Mouse (Mus musculus): ENCODE measurements around the gene Wdr24. TPM values are rescaled to one million over a fixed set of nuclear protein-coding genes. Genes with fewer than 3 reads are reported as not detected.

The Wdr24 gene
- total RNA-seq (2021): 10 to 100 TPM; 15.7 to 20.2 TPM
- long read RNA-seq, experiment 1, transcript Wdr24-201 (9 exons, 3,099 nt): major isoform, 14 of 20 reads
- long read RNA-seq, experiment 1, partial matches to known transcripts: 1 of 20 reads
- long read RNA-seq, experiment 1, other reads (novel, unspliced or antisense): 3 of 20 reads
- long read RNA-seq, experiment 2, transcript Wdr24-201 (9 exons, 3,099 nt): major isoform, 44 of 59 reads
- long read RNA-seq, experiment 2, transcript Wdr24-203 (8 exons, 3,139 nt): minor isoform, 5 of 59 reads
- long read RNA-seq, experiment 2, partial matches to known transcripts: 4 of 59 reads
- long read RNA-seq, experiment 2, other reads (novel, unspliced or antisense): 6 of 59 reads

- DNase-seq (ENCODE audit: low spot score in 2 of 2): peak in 1 of 2 experiments; percentile 66
Observed at GRCm38 (mm10) chr17:25823452-25823851, at the start of gene Wdr24. Gene Wdr24 (plus strand): TSS chr17:25823627.

- no peak for DNase-seq (ENCODE audit: low spot score in 2 of 2)
Observed at GRCm38 (mm10) chr17:25775318-25776062, 47.9 kb upstream of the Wdr24 start.

DNA sequence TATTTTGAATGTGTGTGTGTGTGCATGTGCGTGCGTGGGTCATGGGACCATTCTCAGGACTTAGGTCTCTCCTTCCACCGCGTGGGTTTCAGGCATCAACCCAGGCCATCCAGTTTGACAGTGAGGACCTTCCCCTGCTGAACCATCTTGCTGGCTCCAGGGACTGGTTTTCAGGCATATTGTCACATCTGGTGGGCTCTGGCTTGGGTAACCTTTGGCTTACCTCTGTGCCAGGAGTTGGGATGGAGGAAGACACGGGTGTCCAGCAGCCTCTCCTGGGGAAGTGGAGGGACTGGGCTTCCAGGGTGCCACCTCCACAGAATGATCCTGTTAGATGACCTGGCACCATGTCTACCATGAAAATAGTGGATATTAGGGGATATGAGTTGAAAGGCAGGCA lies 45.5 kb upstream of the Wdr24 start:
- DNase-seq (ENCODE audit: low spot score in 2 of 2): no peak

- no peak for DNase-seq (ENCODE audit: low spot score in 2 of 2)
Observed at GRCm38 (mm10) chr17:25781339-25781738, 42.1 kb upstream of the Wdr24 start.

- DNase-seq (ENCODE audit: low spot score in 2 of 2): no peak
Observed at GRCm38 (mm10) chr17:25783086-25783485, 40.3 kb upstream of the Wdr24 start.

DNA sequence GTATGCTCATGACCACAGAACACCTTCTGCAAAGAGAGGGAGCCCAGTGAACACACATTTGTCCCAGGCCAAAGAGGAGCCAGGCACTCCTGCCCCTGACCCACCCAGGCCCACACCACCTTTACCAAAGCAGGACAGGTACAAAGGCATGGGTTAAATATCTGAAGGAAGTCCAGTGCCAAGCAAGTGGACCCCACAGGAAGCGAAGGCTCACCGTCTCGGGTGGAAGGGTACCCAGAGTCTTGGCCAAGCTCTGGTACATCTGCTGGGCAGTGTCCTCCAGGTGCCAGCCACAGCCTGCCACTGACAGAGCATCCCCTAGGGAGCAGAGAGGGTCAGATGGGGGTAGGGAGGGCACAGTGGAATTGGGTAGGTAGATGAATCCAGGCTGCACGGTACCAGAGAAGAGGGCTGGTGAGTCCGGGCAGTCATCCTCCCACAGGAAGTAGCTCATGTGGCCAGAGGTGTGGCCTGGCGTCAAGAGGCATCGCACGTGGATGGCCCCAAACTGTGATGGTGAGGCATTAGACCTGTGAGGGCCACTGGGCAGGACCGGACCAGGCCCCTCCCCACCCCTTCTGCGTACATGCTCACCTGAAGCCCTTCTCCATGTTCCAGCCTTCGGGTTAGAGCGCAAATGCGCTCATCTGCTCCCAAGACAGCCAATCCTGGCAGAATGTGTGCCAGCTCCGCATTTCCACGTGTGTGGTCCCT lies 39.4 kb upstream of the Wdr24 start:
- DNase-seq (ENCODE audit: low spot score in 2 of 2): no peak

DNA sequence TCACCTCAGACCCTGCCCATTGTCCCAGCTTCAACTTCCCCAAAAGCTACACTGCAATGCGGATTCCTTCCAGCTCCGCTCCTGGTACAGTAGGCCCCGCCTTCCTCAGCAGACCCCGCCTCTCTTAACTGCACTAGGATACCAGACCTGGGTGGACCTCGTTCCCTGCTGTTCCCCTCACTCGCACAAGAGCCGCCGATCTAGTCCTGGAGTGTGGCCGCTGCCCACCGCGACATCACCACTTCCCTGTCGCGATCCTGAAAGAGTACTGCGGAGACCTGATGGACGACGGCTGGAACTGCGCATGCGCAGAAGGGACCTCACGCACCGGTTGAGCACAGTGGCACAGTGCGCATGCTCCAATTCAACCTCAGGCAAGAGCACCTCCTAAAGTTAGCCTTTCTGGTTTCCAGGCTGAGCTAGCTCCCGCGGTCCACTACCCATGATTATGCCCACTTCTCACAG lies 38.1 kb upstream of the Wdr24 start, which contains the start of gene Haghl:
Haghl (minus strand) TSS at position 393 of the 465 bp plus-strand sequence.
- peak; percentile 92 for DNase-seq (ENCODE audit: low spot score in 2 of 2)

GRCm38 (mm10) chr17:25786280-25786679 lies 37.1 kb upstream of the Wdr24 start, which contains the start of gene Ccdc78:
Gene Ccdc78 (plus strand): TSS chr17:25786580.
- DNase-seq (ENCODE audit: low spot score in 2 of 2): no peak

GRCm38 (mm10) chr17:25786781-25787504 lies 36.5 kb upstream of the Wdr24 start:
- DNase-seq (ENCODE audit: low spot score in 2 of 2): no peak

DNA sequence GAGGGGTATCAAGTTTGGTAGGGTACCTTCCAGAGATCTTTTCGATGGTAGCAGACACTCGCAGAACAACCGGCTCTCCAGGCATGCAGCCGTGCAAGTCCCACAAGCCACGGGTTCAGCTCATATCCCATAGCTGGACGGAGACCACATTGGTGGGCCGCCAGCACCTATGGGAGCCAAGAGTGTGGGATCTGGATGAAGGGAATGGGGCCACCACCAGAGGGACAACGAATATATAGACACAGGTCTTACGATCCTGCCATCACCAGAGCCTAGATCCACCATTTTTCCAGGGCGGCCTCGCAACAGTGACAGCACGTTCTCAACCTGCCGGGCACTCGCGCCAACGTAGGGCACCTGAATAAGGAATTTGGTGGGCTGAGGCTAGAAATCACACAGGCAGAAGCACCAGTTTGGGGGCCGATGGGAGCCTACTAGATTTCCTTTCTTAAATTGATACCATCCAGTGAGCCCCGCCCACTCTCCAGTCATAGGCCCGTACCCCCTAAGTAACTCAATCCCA lies 32.0 kb upstream of the Wdr24 start:
- no peak for DNase-seq (ENCODE audit: low spot score in 2 of 2)

GRCm38 (mm10) chr17:25791843-25792527 lies 31.4 kb upstream of the Wdr24 start:
- peak; percentile 81 to 85 for DNase-seq (ENCODE audit: low spot score in 2 of 2)

- peak; percentile 57 to 61 for DNase-seq (ENCODE audit: low spot score in 2 of 2)
Observed at GRCm38 (mm10) chr17:25792615-25793014, 30.8 kb upstream of the Wdr24 start, which contains the start of gene Fam173a. Gene Fam173a (minus strand): TSS chr17:25792901.

- DNase-seq (ENCODE audit: low spot score in 2 of 2): no peak
Observed at GRCm38 (mm10) chr17:25794197-25794596, 29.2 kb upstream of the Wdr24 start.

- no peak for DNase-seq (ENCODE audit: low spot score in 2 of 2)
Observed at GRCm38 (mm10) chr17:25794998-25795397, 28.4 kb upstream of the Wdr24 start.

GRCm38 (mm10) chr17:25795609-25796092 lies 27.8 kb upstream of the Wdr24 start, which contains the start of gene AC134908.4:
Gene AC134908.4 (minus strand): TSS chr17:25795659.
- no peak for DNase-seq (ENCODE audit: low spot score in 2 of 2)

GRCm38 (mm10) chr17:25796211-25796771 lies 27.1 kb upstream of the Wdr24 start:
- peak in 1 of 2 experiments; percentile 38 for DNase-seq (ENCODE audit: low spot score in 2 of 2)

DNA sequence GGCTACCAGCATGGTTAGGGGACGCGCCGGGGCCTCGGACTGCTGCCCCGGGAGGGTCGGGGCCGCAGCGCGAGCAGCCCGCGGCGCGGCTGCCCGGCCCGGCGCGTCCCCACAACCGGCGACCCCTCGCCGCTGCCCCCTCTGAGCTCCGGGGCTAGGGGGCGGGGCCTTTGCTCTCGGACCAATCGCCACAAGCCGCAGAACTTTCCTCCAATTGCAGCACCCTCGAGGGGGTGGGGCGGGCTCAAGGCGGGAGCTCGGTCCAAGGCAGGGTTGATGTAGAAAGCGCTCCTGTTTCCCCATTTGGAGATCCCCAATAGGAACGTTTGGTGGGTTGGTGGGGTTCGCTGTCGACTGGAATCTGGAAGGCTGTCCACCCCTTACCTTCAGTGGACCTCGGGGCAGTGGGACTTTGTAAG lies 26.5 kb upstream of the Wdr24 start, which contains the start of gene Metrn:
Metrn (minus strand) TSS at position 186 of the 419 bp plus-strand sequence.
- peak; percentile 86 to 87 for DNase-seq (ENCODE audit: low spot score in 2 of 2)

- peak in 1 of 2 experiments; percentile 55 for DNase-seq (ENCODE audit: low spot score in 2 of 2)
Observed at GRCm38 (mm10) chr17:25801029-25801428, 22.4 kb upstream of the Wdr24 start.

Measured in adrenal gland, adult 18-20 months (tissue).